Mouse (Mus musculus) lung, postnatal 0 days (tissue): ENCODE data around the gene Ppp3ca.

Source experiments
- CTCF ChIP-seq: IDR thresholded peaks from 2 replicates; pipeline ENCODE4 v1.5.1; 2016; ENCODE audit warnings: antibody characterized with exemption, mild to moderate bottlenecking
- EP300 ChIP-seq: IDR thresholded peaks from 2 replicates; pipeline ENCODE4 v1.6.1; 2016; ENCODE audit warnings: antibody characterized with exemption, mild to moderate bottlenecking, control low read depth

- no peak for TF ChIP-seq EP300
- TF ChIP-seq CTCF, result no peak; the same call in 1 of the 2 replicates
Observed at GRCm38 (mm10) chr3:136833893-136834292, 164.0 kb downstream of the Ppp3ca start.
